Mouse (Mus musculus): ENCODE measurements around the gene Unc119b.
"Not testable (repeated sequence)": the region's sequence is repeated elsewhere in the genome, so short reads cannot be mapped to it uniquely, and the experiment has no call there.

Unc119b gene

GRCm38 (mm10) chr5:115133358-115134066 lies 1.3 kb downstream of the Unc119b start:
- DNase-seq (ENCODE audit: low read depth): no peak

- DNase-seq (ENCODE audit: low read depth): no peak
Measured at GRCm38 (mm10) chr5:115132465-115132864, 2.3 kb downstream of the Unc119b start.

DNA sequence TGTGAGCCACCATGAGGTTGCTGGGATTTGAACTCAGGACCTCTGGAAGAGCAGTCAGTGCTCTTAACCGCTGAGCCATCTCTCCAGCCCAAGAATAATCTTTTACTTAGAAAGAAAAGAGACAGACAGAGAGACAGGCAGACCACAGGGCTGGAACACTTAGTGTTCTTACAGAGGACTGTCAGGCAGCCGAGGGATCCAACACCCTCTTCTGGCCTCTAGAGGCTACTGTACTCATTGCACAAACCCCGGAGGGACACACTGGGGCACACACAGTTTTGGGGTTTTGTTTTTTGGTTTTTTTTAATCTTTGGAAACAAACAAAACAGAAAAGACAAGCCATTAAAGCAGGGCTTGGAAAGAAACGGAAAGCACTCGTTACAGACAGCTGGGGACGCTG lies 5.4 kb downstream of the Unc119b start:
- no peak for DNase-seq (ENCODE audit: low read depth)

GRCm38 (mm10) chr5:115127421-115128179 lies 7.2 kb downstream of the Unc119b start:
- no peak for DNase-seq (ENCODE audit: low read depth)

- peak; percentile 88 for DNase-seq (ENCODE audit: low read depth)
Measured at GRCm38 (mm10) chr5:115126578-115127312, 8.0 kb downstream of the Unc119b start.

- DNase-seq (ENCODE audit: low read depth): peak; percentile 79
Measured at GRCm38 (mm10) chr5:115125211-115125871, 9.4 kb downstream of the Unc119b start.

GRCm38 (mm10) chr5:115124690-115125089 lies 10.1 kb downstream of the Unc119b start:
- no peak for DNase-seq (ENCODE audit: low read depth)

DNA sequence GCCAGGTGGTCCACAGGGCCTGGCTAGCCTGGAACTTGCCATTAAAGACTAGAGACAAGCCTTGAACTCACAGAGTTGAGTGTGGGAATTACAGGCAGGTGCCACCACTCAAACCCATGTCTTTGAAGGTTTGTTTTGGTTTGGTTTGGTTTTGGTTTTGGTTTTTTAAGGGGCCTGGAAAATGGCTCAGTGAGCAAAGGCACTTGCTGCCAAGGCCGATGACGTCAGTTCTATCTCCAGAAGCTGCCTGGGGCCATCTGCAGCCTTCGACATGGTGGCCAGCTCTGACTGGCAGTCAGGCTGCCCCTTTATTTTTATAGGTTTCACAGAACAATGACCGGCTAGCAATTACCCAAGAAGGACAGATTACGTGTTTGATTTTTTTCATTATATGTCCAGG lies 13.8 kb downstream of the Unc119b start:
- DNase-seq (ENCODE audit: low read depth): no peak

GRCm38 (mm10) chr5:115118961-115119570 lies 15.7 kb downstream of the Unc119b start, which contains the start of gene Acads:
Gene Acads, minus strand, starts transcription at chr5:115119346.
- peak; percentile 81 for DNase-seq (ENCODE audit: low read depth)

DNA sequence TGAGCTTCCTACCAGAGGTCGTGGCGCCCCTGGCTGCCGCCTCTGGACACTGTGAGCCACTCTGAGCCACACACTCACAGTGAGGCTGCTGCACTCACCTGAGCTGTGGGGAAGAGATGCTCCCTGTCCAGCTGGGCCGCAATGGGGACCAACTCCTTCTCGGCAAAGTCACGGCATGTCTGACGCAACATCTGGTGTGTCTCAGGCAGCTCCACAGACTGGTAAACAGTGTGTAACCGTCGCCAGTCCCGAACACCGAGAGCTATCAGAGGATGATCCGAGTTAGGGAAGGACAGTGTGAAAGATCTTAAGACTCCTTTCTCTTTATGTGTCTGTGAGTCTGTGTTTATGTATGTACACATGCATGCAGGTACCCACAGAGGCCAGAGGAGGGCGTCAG lies 17.3 kb downstream of the Unc119b start:
- no peak for DNase-seq (ENCODE audit: low read depth)

DNA sequence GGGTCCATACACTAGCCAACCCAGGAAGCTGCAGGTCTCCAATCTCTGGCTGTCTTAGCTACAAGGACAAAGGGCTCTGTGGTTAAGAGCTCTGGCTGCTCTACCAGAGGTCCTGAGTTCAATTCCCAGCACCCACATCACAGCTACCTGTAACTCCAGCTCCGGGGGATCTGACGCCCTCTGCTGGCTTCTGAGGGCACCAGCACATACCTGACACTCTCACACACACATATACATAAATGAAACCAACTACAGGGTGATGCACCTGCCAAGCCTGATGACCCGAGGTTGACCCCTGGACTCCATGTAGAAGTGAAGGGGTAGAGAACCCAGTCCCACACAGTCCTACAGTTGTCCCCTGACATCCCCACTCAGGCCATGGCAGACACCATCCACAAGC lies 18.3 kb downstream of the Unc119b start:
- no peak for DNase-seq (ENCODE audit: low read depth)

DNA sequence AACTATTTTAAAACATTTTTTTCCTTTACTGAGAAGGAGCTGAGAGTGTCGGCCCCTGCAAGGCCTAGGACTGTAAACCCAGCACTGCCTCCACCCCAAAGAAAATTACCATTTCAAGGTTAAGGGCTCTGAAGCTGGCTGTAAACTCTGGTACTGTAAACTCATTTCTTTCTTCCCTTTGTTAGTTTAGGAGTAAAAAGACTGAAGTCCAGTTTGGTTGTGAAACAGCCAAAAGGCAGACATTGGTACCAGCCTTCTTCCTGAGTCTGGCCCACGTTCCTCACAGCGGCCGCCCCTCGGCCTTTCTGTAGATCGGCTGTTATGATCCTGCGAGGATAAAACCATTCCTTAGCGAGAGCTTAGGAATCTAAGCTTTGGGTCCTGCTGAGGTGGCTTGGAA lies 20.3 kb downstream of the Unc119b start:
- DNase-seq (ENCODE audit: low read depth): no peak

DNA sequence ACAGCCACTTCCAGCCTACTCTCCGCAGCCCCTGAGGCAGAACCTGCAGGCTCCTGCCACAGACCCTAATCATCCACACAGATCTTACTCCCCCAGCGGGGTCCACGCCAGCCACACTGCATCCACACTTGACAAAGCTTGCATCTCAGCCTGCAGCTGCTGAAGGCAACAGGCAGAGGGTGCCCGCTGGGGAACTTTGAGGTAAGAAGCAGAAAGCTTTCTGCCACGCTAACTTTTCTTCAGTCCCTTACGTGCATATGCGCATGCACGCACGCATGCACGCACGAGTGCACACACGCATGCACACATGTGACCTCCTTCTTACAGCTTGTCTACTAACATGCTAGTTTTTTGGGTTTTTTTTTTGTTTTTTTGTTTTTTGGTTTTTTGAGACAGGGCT lies 21.5 kb downstream of the Unc119b start:
- DNase-seq (ENCODE audit: low read depth): no peak

DNA sequence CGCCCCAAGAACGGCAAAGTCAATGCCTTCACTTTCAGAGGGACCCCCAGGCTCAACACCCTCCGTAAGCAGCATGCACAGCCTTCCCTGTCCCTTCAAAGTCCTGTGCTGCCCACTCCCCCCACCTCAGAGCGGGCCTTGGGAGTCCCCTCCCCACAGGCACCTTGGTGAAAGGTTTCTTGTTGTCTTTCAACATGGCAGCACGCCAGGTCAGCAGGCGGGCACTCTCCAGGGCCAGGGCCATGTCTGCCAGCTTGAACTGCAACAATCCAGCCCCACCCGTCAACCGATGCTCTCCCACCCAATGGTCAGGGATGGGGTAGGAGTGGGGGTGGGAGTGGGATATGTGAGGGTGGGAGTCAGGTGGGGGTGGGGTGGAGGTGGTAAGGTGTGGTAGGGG lies 23.6 kb downstream of the Unc119b start:
- no peak for DNase-seq (ENCODE audit: low read depth)

GRCm38 (mm10) chr5:115103253-115103652 lies 31.5 kb downstream of the Unc119b start:
- not testable (repeated sequence) for DNase-seq (ENCODE audit: low read depth)

DNA sequence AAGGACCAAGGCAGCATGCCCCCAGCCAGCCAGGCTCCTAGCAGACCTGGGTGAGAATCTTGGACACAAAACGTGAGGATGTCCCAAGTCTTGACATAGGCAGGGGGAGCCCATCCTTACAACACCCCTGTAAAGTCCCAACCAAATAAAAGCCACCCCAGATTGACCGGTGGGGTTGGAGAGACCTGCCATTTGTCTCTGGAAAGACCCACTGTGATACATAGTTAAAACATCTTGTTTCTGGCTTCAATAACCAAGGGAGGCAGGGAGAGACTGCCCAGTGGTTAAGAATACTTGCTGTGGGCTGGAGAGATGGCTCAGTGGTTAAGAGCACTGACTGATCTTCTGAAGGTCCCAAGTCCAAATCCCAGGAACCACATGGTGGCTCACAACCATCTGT lies 32.5 kb downstream of the Unc119b start:
- DNase-seq (ENCODE audit: low read depth): no peak

GRCm38 (mm10) chr5:115100473-115100872 lies 34.3 kb downstream of the Unc119b start:
- no peak for DNase-seq (ENCODE audit: low read depth)

DNA sequence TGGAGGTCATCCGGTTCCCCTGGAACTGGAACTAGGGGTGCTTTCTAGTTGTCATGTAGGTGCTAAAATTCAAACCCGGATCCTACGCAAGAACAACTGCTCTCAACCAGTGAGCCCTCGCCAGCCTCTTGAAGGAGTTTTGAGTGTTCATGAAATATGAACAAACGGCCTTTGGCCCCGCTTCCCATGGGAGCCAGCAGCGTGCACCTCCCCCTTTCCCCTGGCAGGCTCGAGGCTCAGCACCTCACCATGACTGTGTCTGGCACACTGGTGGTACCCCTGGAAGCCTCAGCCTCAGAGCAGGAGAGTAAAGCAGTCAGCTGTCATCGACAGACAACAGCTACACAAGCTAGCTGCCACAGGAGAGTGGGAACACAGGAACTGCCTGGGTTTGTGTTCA lies 34.8 kb downstream of the Unc119b start:
- DNase-seq (ENCODE audit: low read depth): no peak

DNA sequence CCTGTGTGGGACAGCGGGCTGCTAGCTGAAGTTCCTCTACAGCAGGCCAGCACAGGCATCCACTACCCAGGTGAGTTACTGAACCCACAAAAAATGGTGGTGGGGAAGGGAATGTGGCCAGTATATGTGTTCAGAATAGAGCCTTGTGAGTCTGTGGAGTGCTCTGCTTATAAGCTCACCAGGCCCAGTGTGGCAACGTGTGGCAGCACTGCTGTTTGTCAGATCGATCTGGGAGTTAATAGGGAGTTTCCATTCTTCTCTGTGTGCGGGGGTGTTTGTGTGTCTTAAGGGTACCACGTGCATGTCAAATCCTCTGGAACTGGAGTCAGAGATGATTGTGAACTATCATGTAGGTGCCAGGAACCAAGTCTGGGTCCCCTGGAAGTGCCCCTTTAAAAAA lies 35.2 kb downstream of the Unc119b start:
- no peak for DNase-seq (ENCODE audit: low read depth)

DNA sequence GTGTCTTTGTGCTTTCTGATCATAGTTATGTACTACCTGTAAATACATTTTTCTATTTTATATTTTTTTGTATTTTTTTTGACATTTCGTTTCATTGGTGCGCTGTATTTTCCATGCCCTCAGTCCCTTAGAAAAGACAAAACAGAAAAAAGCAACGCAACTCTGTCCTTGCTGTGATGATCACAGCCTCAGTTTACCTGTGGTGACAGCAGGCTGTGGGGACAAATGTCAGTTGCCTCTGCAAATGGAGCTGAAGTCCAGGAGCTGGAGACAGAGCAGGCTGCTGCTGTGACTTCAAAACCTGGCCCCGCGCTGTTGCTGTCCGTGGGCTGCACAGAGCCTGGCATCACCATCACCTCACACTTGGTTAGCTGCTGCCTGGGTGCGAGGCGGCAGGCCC lies 36.6 kb downstream of the Unc119b start, which contains the start of gene Gm10401:
Gm10401 (minus strand) TSS at position 101 of the 400 bp plus-strand sequence.
- no peak for DNase-seq (ENCODE audit: low read depth)

- DNase-seq (ENCODE audit: low read depth): no peak
Measured at GRCm38 (mm10) chr5:115091776-115092175, 43.0 kb downstream of the Unc119b start.

DNA sequence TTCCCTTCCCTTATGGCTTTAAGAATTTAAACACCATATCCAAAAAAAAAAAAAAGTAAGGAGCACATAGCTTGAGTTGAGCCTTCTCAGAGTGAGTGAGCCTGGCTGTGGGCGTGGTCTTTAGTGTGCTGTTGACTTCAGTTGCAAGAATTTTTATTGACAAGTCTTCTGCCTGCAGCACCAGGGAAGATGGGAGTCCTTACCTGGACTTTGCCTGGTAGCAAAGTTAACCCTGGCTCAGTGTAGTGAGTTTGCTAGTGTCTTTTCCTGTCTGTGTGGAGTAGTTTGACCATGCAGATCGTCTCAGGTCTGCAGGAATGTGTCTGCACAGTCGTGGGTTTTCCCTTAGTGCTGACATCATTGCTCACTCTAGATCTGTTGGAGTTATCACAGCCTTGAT lies 43.8 kb downstream of the Unc119b start:
- DNase-seq (ENCODE audit: low read depth): no peak

Measured in 416B (cell line).